Mouse (Mus musculus) MEL (cell line): Measurements from ENCODE around the gene Trim3. TPM values are rescaled to one million over a fixed set of nuclear protein-coding genes. Genes with fewer than 3 reads are reported as not detected.

Source experiments
- DNase-seq: peaks from one replicate; pipeline ENCODE4 v3.0.0; 2011; ENCODE audit warnings: low read depth, low spot score
- H3K27ac ChIP-seq: 2 replicates; pipeline ENCODE4 v1.5.1; 2012; ENCODE audit warnings: low read depth, mild to moderate bottlenecking, control low read depth, low read length, moderate library complexity; ENCODE audit not compliant: control insufficient read depth
- H3K27me3 ChIP-seq, 2 experiments: fragments of 150-350 bp in 1 of 2; sonication (generic) in 1 of 2; 2 replicates each; pipeline ENCODE4 v1.6.1; 2012; ENCODE audit warnings: low read length in 2 of 2, mild to moderate bottlenecking in 2 of 2, improper control_type of control experiment in 1 of 2, moderate library complexity in 1 of 2; ENCODE audit not compliant: insufficient read depth in 2 of 2, control insufficient read depth in 1 of 2
- H3K36me3 ChIP-seq, 2 experiments: 2 replicates each; pipeline ENCODE4 v1.6.1; 2012 to 2014; ENCODE audit warnings: low read length in 2 of 2, improper control_type of control experiment in 1 of 2, inconsistent platforms in 1 of 2, mild to moderate bottlenecking in 1 of 2; ENCODE audit not compliant: insufficient read depth in 2 of 2, control insufficient read depth in 1 of 2
- H3K4me1 ChIP-seq, 2 experiments: fragments of 150-350 bp in 1 of 2; sonication (generic) in 1 of 2; 2 replicates each; pipeline ENCODE4 v1.6.1; 2012; ENCODE audit warnings: low read length in 2 of 2, improper control_type of control experiment in 1 of 2, mild to moderate bottlenecking in 1 of 2; ENCODE audit not compliant: insufficient read depth in 2 of 2, control insufficient read depth in 1 of 2
- H3K4me3 ChIP-seq, 2 experiments: fragments of 150-350 bp in 1 of 2; sonication (generic) in 1 of 2; 2 replicates each; pipeline ENCODE4 v1.5.1; 2012; ENCODE audit warnings: low read depth in 2 of 2, low read length in 2 of 2, mild to moderate bottlenecking in 2 of 2, moderate library complexity in 2 of 2, control low read depth in 1 of 2, improper control_type of control experiment in 1 of 2; ENCODE audit not compliant: control insufficient read depth in 1 of 2, insufficient read depth in 1 of 2
- H3K79me2 ChIP-seq: 2 replicates; pipeline ENCODE4 v1.6.1; 2012; ENCODE audit warnings: mild to moderate bottlenecking, low read length, moderate library complexity; ENCODE audit not compliant: control insufficient read depth, poor library complexity, insufficient read depth
- H3K9ac ChIP-seq: 2 replicates; pipeline ENCODE4 v1.6.1; 2012; ENCODE audit warnings: low read depth, mild to moderate bottlenecking, control low read depth, low read length, moderate library complexity; ENCODE audit not compliant: control insufficient read depth, poor library complexity, severe bottlenecking
- H3K9me3 ChIP-seq: fragments of 150-350 bp; sonication (generic); replicated peaks from 2 replicates; pipeline ENCODE4 v1.6.1; 2012; ENCODE audit warnings: mild to moderate bottlenecking, low read length, improper control_type of control experiment, moderate library complexity; ENCODE audit not compliant: insufficient read depth
- CHD2 ChIP-seq: IDR thresholded peaks from 2 replicates; pipeline ENCODE4 v1.6.1; 2011; ENCODE audit warnings: low read length, improper control_type of control experiment
- ETS1 ChIP-seq: IDR thresholded peaks from 2 replicates; pipeline ENCODE4 v1.6.1; 2012; ENCODE audit warnings: low read depth, mild to moderate bottlenecking, inconsistent platforms, low read length, improper control_type of control experiment, moderate library complexity
- JUND ChIP-seq: IDR thresholded peaks from 2 replicates; pipeline ENCODE4 v1.6.1; 2011; ENCODE audit warnings: low read depth, mild to moderate bottlenecking, improper control_type of control experiment, low read length
- KAT2A ChIP-seq: conservative IDR thresholded peaks from 2 replicates; pipeline ENCODE4 v1.6.1; 2012; ENCODE audit warnings: low read depth, low read length, improper control_type of control experiment, inconsistent platforms
- MAX ChIP-seq: IDR thresholded peaks from 2 replicates; pipeline ENCODE4 v1.6.1; 2011; ENCODE audit warnings: low read length, improper control_type of control experiment
- MEF2A ChIP-seq: IDR thresholded peaks from 2 replicates; pipeline ENCODE4 v1.6.1; 2014; ENCODE audit warnings: low read depth, mild to moderate bottlenecking, inconsistent platforms, low read length, improper control_type of control experiment; ENCODE audit not compliant: poor library complexity, insufficient replicate concordance, severe bottlenecking; ENCODE audit errors: extremely low read depth
- MXI1 ChIP-seq: IDR thresholded peaks from 2 replicates; pipeline ENCODE4 v1.6.1; 2011; ENCODE audit warnings: mild to moderate bottlenecking, low read depth, low read length, improper control_type of control experiment
- MYC ChIP-seq: IDR thresholded peaks from 2 replicates; pipeline ENCODE4 v1.6.1; 2011; ENCODE audit warnings: low read depth, mild to moderate bottlenecking, low read length, improper control_type of control experiment, moderate library complexity
- NRF1 ChIP-seq: IDR thresholded peaks from 2 replicates; pipeline ENCODE4 v1.6.1; 2014; ENCODE audit warnings: low read depth, mild to moderate bottlenecking, inconsistent platforms, low read length, improper control_type of control experiment, moderate library complexity; ENCODE audit not compliant: poor library complexity, insufficient read depth, severe bottlenecking
- SIN3A ChIP-seq: IDR thresholded peaks from 2 replicates; pipeline ENCODE4 v1.6.1; 2012; ENCODE audit warnings: low read length, improper control_type of control experiment, inconsistent platforms
- SMC3 ChIP-seq: IDR thresholded peaks from 2 replicates; pipeline ENCODE4 v1.6.1; 2011; ENCODE audit warnings: low read depth, low read length, improper control_type of control experiment
- ZC3H11A ChIP-seq: IDR thresholded peaks from 2 replicates; pipeline ENCODE4 v1.6.1; 2012; ENCODE audit warnings: low read depth, mild to moderate bottlenecking, inconsistent platforms, low read length, improper control_type of control experiment
- ZNF384 ChIP-seq: IDR thresholded peaks from 2 replicates; pipeline ENCODE4 v1.6.1; 2012; ENCODE audit warnings: low read depth, mild to moderate bottlenecking, inconsistent platforms, low read length, improper control_type of control experiment
- polyA plus RNA-seq, 2 experiments: library from polyadenylated mRNA; stranded (reverse) in 1 of 2; unstranded in 1 of 2; fragments of >175 nt in 1 of 2; fragments of >200 nt in 1 of 2; gene quantifications; 2 replicates each; pipeline versions ENCODE4 v1.2.1 to v1.2.4; 2012; ENCODE audit warnings: low replicate concordance in 2 of 2, low read depth in 1 of 2; ENCODE audit not compliant: insufficient read length in 2 of 2, insufficient read depth in 1 of 2, missing spikeins in 1 of 2
- total RNA-seq: library from RNA; depleted of rRNA; stranded (reverse); fragments of 300-350 nt; gene quantifications from 2 replicates; pipeline ENCODE4 v1.2.3, GENCODE M21; 2012

Gene Trim3
- total and polyA plus RNA-seq, 3 experiments = 7.0 to 15.4 TPM; not detected in 1

- no peak for DNase-seq
- Histone ChIP-seq H3K27ac (no peak overlapping the region), H3K36me3 (no peaks in the 10 kb centered on the region)
- no peak for TF ChIP-seq ETS1
- TF ChIP-seq ZC3H11A = no peak
- TF ChIP-seq, all 39 proteins: peak for 0
- Histone ChIP-seq H3K4me1 (no peaks in the 10 kb centered on the region), H3K9ac (no peak overlapping the region), H3K4me3 (no peak overlapping the region), H3K79me2 (no peaks in the 10 kb centered on the region), H3K9me3 (no peaks in the 10 kb centered on the region), H3K27me3 (no peaks in the 10 kb centered on the region; a peak in 1 of 4 replicates)
Measured at GRCm38 (mm10) chr7:105578481-105578880, 54.9 kb downstream of the Trim3 start.

GRCm38 (mm10) chr7:105577377-105577871, 55.9 kb downstream of the Trim3 start:
- Histone ChIP-seq H3K9ac (no peak overlapping the region), H3K4me3 (no peak overlapping the region), H3K36me3 (no peaks in the 10 kb centered on the region), H3K27me3 (no peaks in the 10 kb centered on the region; a peak in 1 of 4 replicates), H3K79me2 (no peaks in the 10 kb centered on the region), H3K9me3 (no peaks in the 10 kb centered on the region), H3K4me1 (no peaks in the 10 kb centered on the region), H3K27ac (no peak overlapping the region)
- no peak for DNase-seq
- TF ChIP-seq MYC = no peak
- no peak for TF ChIP-seq JUND
- TF ChIP-seq SMC3 = no peak
- TF ChIP-seq KAT2A = no peak
- TF ChIP-seq SIN3A = no peak
- no peak for TF ChIP-seq CHD2
- TF ChIP-seq NRF1 = no peak
- TF ChIP-seq MEF2A = no peak

DNA sequence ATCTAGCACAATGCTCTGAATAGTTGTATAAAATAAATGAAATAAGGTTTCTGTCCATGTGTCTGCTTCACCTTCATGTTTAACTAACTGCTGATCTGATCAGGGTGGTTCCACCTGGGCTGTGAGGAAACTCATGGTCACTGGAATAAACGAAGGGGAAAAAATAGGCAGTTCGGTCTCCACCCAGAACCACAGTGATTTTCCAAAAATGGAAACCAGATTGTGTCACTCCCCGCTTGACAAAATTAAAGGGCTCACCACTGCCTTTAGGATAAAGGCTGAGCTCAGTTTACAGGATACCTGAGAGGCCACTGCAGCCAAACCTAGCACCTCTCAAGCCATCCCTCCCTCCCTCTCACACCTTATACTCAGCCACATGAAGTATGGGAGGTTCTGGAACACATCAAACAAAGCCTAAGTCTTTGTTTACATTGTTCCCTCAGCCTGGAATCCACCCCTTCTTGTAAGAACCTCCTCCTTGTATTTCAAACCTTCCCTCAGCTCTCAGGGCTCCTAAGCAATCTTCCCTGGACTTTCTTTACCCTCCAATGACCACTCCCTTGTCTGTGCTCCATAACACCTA, 57.1 kb downstream of the Trim3 start:
- no peak for TF ChIP-seq SIN3A
- no peak for TF ChIP-seq ZNF384
- no peak for TF ChIP-seq MXI1
- no peak for TF ChIP-seq MAX
- no peaks in the 10 kb centered on the region for H3K9me3 ChIP-seq
- no peak overlapping the region for H3K9ac ChIP-seq
- H3K27me3 ChIP-seq = no peaks in the 10 kb centered on the region; a peak in 1 of 4 replicates
- no peak overlapping the region for H3K4me3 ChIP-seq
- H3K36me3 ChIP-seq = no peaks in the 10 kb centered on the region
- no peaks in the 10 kb centered on the region for H3K79me2 ChIP-seq
- H3K27ac ChIP-seq = no peak overlapping the region
- H3K4me1 ChIP-seq = no peaks in the 10 kb centered on the region
- DNase-seq = no peak
